Mouse (Mus musculus): Measurements from ENCODE around the gene Klhl30. TPM values are rescaled to one million over a fixed set of nuclear protein-coding genes. Genes with fewer than 3 reads are reported as not detected.

Gene Klhl30
- 0.01 and 0.02 TPM in 2 replicates for polyA plus RNA-seq (2012; rRNA removed)

DNA sequence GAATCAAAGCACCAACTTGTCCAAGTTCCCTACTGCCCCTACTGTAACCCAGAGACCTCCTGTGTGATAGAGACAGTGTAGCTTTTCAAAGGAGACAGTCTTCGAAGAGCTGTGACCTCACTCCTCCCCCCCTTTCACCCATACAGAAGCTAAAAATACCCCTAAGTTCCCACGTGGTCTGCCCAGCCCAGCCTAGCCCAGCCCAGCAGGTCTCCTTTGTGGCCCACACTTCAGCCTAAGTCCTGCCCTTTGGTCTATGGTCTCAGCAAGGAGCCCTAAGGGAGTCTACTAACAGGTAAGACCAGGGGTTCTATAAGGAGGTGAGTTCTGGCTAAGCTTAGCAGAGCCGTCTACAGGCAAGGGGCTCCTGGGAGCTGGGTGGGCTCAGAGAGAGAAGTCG is at the start of gene Klhl30:
Klhl30 (plus strand) TSS at position 176 of the 400 bp plus-strand sequence.

DNA sequence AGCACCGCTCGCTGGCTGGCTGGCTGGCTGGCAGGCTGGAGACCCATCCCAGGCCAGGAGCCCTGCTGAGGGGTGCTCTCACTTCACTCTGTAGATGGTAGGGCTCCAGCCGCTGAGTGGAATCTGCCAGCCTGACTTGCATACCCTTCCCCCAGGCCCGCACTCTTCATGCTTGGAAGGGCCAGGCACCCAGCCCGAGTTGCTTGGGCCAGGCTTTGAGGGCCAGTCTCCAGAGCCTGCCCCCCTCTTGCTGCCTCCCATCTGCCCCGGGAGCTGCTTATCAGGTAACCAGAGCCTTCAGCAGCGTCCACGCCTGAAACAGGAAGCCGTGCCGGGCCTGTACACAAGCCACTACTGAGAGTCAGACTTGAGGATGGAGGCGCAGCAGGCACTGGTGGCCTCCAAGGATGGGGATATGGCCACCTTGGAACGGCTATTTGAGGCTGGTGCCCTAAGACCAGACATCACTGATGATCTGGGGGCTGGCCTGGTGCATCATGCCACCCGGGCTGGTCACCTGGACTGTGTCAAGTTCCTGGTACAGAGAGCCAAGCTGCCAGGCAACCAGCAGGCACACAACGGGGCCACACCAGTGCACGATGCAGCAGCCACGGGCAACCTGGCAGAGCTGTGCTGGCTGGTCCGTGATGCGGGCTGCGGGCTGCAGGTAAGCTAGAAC is 28.9 kb upstream of the Klhl30 start, which contains the start of gene Espnl:
Espnl (plus strand) TSS at position 316 of the 679 bp plus-strand sequence.

DNA sequence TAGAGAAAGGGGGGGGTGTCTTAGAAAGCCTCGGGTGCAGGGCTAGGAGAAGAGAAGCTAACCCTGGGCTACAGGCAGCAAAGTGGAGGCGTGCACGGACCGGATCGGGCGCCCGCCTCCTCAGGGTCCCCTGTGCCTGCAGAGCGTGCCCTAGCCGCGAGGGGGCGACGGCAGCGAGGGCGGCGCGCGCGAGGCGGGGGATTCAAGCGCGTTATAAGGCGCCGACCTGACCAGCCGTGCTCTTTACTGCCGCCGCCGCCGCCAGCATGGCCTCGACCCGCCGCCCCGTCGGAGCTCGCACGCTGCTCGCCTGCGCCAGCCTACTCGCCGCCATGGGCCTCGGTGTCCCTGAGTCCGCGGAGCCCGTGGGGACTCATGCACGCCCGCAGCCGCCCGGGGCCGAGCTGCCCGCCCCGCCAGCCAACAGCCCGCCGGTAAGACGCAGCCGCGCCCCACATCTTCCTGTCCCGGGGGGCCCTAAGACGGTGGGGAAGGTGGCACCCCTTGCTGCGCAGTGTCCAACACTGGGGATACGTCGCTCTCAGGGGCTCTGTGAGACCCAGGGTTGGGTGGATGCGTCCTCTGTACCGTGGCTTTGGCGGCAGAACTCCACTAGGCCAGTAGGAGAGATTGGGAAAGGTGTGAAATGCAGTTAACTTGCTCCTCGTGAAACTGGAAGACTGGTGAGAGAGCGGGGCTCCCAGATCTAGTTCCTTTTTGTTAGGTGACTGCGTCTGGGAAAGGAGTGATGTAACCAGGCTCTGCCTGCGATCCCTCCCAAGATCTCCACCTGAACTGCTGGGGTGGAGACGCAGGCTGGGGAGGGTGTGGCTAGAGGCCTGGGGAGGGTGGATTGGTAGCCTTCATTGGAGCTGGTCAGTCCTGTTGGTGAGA is 15.6 kb downstream of the Klhl30 start, which contains the start of gene Erfe:
Erfe (plus strand) TSS at position 216 of the 894 bp plus-strand sequence.

DNA sequence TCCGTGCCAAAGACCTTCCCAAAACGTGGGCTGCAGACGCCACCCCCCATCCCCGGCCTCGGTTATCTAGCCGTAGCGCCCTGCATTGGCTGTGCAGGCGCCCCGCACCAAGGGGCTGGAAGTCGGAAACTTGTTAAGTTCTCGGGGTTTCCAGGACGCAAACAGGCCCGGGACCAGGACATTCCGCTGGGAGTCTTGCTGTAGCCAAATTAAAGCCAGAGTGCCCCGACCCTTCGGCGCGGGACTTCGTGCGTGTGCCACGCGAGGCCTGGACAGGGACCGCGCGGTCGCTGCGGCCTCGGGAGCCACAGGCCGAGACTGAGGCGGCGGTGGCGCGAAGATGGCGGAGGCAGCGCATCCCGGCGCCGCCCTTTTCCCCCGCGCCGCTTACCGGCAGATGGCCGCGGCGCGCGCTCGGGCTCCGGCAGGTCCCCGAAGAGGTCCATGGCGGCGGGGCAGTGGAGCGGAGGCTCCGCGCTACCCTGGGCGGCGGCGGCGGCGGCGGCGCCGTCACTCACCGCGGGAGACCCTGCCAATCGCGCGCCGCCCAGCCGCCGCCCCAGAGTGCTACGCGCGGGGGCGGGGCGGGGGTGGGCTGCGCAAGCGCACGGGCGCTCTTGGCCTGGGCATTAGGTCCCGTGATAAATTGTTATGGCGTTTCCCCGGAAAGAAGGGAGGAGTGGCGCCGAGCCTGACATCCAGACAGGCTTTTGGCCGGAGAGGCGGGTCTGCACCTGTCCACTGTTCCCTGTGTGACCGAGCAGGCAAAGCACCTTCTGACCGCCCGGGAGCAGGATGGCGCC is 47.6 kb downstream of the Klhl30 start, which contains the start of gene Ilkap:
Ilkap (minus strand) TSS at position 556 of the 803 bp plus-strand sequence.

Other genes with a start within 250 kb of the Klhl30 start
- 0.37 and 0.56 TPM in 2 replicates for gene Rbm44, start 205.9 kb upstream of the Klhl30 start, polyA plus RNA-seq (2012; rRNA removed)
- gene Ramp1, start 171.2 kb upstream of the Klhl30 start, polyA plus RNA-seq (2012; rRNA removed) = 5.0 and 5.6 TPM in 2 replicates
- 36.0 and 37.3 TPM in 2 replicates for gene Ube2f, start 100.7 kb upstream of the Klhl30 start, polyA plus RNA-seq (2012; rRNA removed)
- 31.9 and 32.4 TPM in 2 replicates for gene Scly, start 52.7 kb upstream of the Klhl30 start, polyA plus RNA-seq (2012; rRNA removed)
- 0.01 and 0.02 TPM in 2 replicates for gene Espnl, start 28.9 kb upstream of the Klhl30 start, polyA plus RNA-seq (2012; rRNA removed)
- 1.7 and 2.1 TPM in 2 replicates for gene Erfe, start 15.4 kb downstream of the Klhl30 start, polyA plus RNA-seq (2012; rRNA removed)
- gene Ilkap, start 47.8 kb downstream of the Klhl30 start, polyA plus RNA-seq (2012; rRNA removed) = 40.4 and 45.2 TPM in 2 replicates
- 31.3 and 38.8 TPM in 2 replicates for gene Hes6, start 63.0 kb downstream of the Klhl30 start, polyA plus RNA-seq (2012; rRNA removed)
- 8.2 and 9.5 TPM in 2 replicates for gene Per2, start 108.3 kb downstream of the Klhl30 start, polyA plus RNA-seq (2012; rRNA removed)
- gene Traf3ip1, start 143.6 kb downstream of the Klhl30 start, polyA plus RNA-seq (2012; rRNA removed) = 3.9 and 4.0 TPM in 2 replicates
- gene Asb1, start 189.5 kb downstream of the Klhl30 start, polyA plus RNA-seq (2012; rRNA removed) = 5.5 and 5.8 TPM in 2 replicates